Mouse (Mus musculus) stomach, postnatal 0 days (tissue): ENCODE measurements at regions not wholly inside any gene's neighbourhood (a gene's known extent, or its start where the extent isn't known, plus 50 kb on each side); places are given as distances from the start of the nearest gene placed in this dataset.

Source experiments
- CTCF ChIP-seq: IDR thresholded peaks from 2 replicates; pipeline ENCODE4 v1.5.1; 2016; ENCODE audit warnings: antibody characterized with exemption, low read depth, mild to moderate bottlenecking, moderate library complexity
- EP300 ChIP-seq: optimal IDR thresholded peaks from 2 replicates; pipeline ENCODE3; 2016; ENCODE audit warnings: antibody characterized with exemption

DNA sequence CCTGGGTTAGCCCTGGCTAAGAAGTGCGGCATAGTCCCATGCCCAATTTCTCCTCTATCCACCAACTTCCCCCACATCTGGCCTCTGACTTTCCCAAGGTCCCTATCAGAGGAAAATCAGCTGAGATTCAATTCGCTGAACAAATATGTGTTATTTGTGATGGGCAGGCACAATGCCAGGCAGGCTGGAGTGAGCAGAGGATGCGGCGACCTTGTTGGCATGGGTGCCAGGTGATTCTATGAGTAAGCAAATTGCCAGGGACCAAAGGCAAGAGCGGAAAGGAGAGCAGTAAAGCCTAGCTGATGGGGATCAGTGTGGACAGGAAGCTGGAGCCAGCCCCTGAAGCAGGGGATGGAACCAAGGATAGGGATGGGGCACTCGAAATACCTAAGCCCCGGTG, 196.9 kb upstream of the Ppargc1a start:
- TF ChIP-seq CTCF (no peak), EP300 (no peak)
